Mouse (Mus musculus) right cerebral cortex, postnatal 10 days (tissue): ENCODE measurements around the gene Ifih1.

Source experiments
- DNase-seq, 2 experiments: peaks; one replicate each; pipeline ENCODE4 v3.0.0; 2021; ENCODE audit warnings: low spot score in 2 of 2

Ifih1 gene

DNA sequence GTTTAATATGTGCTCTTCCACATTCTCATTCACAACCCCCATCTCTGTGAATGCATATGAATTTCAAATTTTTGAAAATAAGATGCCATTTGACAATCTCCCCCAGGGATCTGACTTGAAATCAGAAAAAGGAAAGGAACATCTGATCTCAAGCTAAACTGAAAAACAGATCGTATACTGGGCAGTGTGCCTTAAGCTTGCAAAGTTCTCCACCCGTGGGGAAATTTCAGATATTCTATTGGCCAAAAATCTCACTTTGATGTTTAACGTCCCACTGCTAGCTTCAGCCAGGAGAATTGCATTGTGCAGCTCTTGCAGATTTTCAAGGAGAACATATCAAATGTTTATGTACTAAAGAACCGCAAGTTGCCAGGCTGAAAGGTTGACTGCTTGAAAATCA lies 96.9 kb downstream of the Ifih1 start:
- DNase-seq, result no peak

DNA sequence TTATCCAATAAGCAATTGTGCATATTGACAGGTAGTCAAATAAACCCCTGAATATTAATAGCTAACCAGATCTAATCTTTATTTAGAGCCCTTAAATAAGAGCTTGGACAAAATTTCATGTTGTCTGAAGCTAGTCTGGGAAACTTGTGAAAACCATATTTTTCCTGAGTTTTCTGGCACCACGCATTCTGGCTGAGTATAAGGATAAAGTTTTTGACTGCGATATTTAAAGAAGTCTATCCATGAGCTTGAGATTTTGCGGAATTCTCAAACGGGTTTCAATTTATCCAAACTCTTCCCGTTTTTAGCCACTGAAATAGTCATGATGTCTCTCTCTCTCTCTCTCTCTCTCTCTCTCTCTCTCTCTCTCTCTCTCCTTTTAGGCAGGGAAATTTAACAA lies 98.0 kb downstream of the Ifih1 start:
- DNase-seq, result no peak
